Mouse (Mus musculus): ENCODE data around the gene Caps2. TPM values are rescaled to one million over a fixed set of nuclear protein-coding genes. Genes with fewer than 3 reads are reported as not detected.
"Not testable (repeated sequence)": the region's sequence is repeated elsewhere in the genome, so short reads cannot be mapped to it uniquely, and the experiment has no call there.

Caps2 gene
- total and polyA plus RNA-seq, 3 experiments = not detected

- Histone ChIP-seq H3K27ac (ENCODE audit: control insufficient read depth, low read depth, low read length) (no peak overlapping the region), H3K9ac (ENCODE audit: control insufficient read depth, low read depth, low read length, poor library complexity, severe bottlenecking) (no peak overlapping the region), H3K9me3 (replicated peaks; ENCODE audit: insufficient read depth, low read length) (no peaks in the 10 kb centered on the region), H3K4me3 (ENCODE audit: control insufficient read depth in 1 of 2, insufficient read depth in 1 of 2, low read depth in 2 of 2, low read length in 2 of 2) (no peak overlapping the region), H3K79me2 (ENCODE audit: control insufficient read depth, insufficient read depth, low read length, poor library complexity) (no peaks in the 10 kb centered on the region), H3K4me1 (ENCODE audit: control insufficient read depth in 1 of 2, insufficient read depth in 2 of 2, low read length in 2 of 2) (no peaks in the 10 kb centered on the region), H3K36me3 (ENCODE audit: control insufficient read depth in 1 of 2, insufficient read depth in 2 of 2, low read length in 2 of 2) (no peaks in the 10 kb centered on the region), H3K27me3 (ENCODE audit: control insufficient read depth in 1 of 2, insufficient read depth in 2 of 2, low read length in 2 of 2) (no peaks in the 10 kb centered on the region)
- TF ChIP-seq KAT2A (conservative IDR thresholded peaks at IDR 0.05; ENCODE audit: low read depth, low read length) = no peak
- peak; percentile 39 for TF ChIP-seq RAD21 (IDR thresholded peaks at IDR 0.05; ENCODE audit: low read depth, low read length)
- TF ChIP-seq CTCF (IDR thresholded peaks at IDR 0.05 in 2 of 3, conservative IDR thresholded peaks at IDR 0.05 in 1 of 3; ENCODE audit: control insufficient read depth in 1 of 3, insufficient read depth in 1 of 3, low read depth in 2 of 3, low read length in 3 of 3, poor library complexity in 1 of 3, severe bottlenecking in 1 of 3) = peak in 2 of 3 experiments; percentile 5 to 30; a peak in 3 of 6 replicates
- no peak for TF ChIP-seq ELF1 (IDR thresholded peaks at IDR 0.05; ENCODE audit: low read depth, low read length)
- no peak for TF ChIP-seq HCFC1 (IDR thresholded peaks at IDR 0.05; ENCODE audit: low read depth, low read length)
- no peak for TF ChIP-seq ZMIZ1 (IDR thresholded peaks at IDR 0.05; ENCODE audit: low read depth, low read length)
- TF ChIP-seq SMC3 (IDR thresholded peaks at IDR 0.05; ENCODE audit: low read depth, low read length) = 0 out of 2 replicates have a peak, but pooled peaks have one; percentile 15
- TF ChIP-seq SIN3A (IDR thresholded peaks at IDR 0.05; ENCODE audit: low read length) = no peak
- TF ChIP-seq NELFE (IDR thresholded peaks at IDR 0.05; ENCODE audit: low read depth, low read length) = no peak
- TF ChIP-seq ZC3H11A (IDR thresholded peaks at IDR 0.05; ENCODE audit: low read depth, low read length) = no peak
- TF ChIP-seq ZNF384 (IDR thresholded peaks at IDR 0.05; ENCODE audit: low read depth, low read length) = no peak
- peak; percentile 11 for DNase-seq (ENCODE audit: low read depth, low spot score)
These were observed 40.0 kb downstream of the Caps2 start for GRCm38 (mm10) chr10:112203463-112203862.

- DNase-seq (ENCODE audit: low read depth, low spot score) = no peak
- no peak overlapping the region for H3K4me3 ChIP-seq (ENCODE audit: control insufficient read depth in 1 of 2, insufficient read depth in 1 of 2, low read depth in 2 of 2, low read length in 2 of 2)
- no peaks in the 10 kb centered on the region for H3K4me1 ChIP-seq (ENCODE audit: control insufficient read depth in 1 of 2, insufficient read depth in 2 of 2, low read length in 2 of 2)
- H3K79me2 ChIP-seq (ENCODE audit: control insufficient read depth, insufficient read depth, low read length, poor library complexity) = no peaks in the 10 kb centered on the region
- TF ChIP-seq MAZ (IDR thresholded peaks at IDR 0.05; ENCODE audit: low read depth, low read length) (no peak), ZKSCAN1 (IDR thresholded peaks at IDR 0.05; ENCODE audit: low read depth, low read length) (no peak), POLR2AphosphoS5 (IDR thresholded peaks at IDR 0.05; ENCODE audit: borderline replicate concordance, low read depth, low read length) (no peak), MAX (IDR thresholded peaks at IDR 0.05; ENCODE audit: low read length) (no peak), USF1 (IDR thresholded peaks at IDR 0.05; ENCODE audit: low read depth, low read length) (no peak), ZMIZ1 (IDR thresholded peaks at IDR 0.05; ENCODE audit: low read depth, low read length) (no peak), ZNF384 (IDR thresholded peaks at IDR 0.05; ENCODE audit: low read depth, low read length) (no peak), POLR2A (IDR thresholded peaks at IDR 0.05; ENCODE audit: control insufficient read depth in 1 of 2, insufficient read depth in 1 of 2, low read depth in 1 of 2, low read length in 2 of 2, poor library complexity in 1 of 2) (no peak)
- H3K27me3 ChIP-seq (ENCODE audit: control insufficient read depth in 1 of 2, insufficient read depth in 2 of 2, low read length in 2 of 2) = no peaks in the 10 kb centered on the region
- H3K9me3 ChIP-seq (replicated peaks; ENCODE audit: insufficient read depth, low read length) = no peaks in the 10 kb centered on the region
- H3K9ac ChIP-seq (ENCODE audit: control insufficient read depth, low read depth, low read length, poor library complexity, severe bottlenecking) = no peak overlapping the region
- H3K27ac ChIP-seq (ENCODE audit: control insufficient read depth, low read depth, low read length) = no peak overlapping the region
- H3K36me3 ChIP-seq (ENCODE audit: control insufficient read depth in 1 of 2, insufficient read depth in 2 of 2, low read length in 2 of 2) = no peaks in the 10 kb centered on the region
These were observed 63.7 kb downstream of the Caps2 start for GRCm38 (mm10) chr10:112227073-112227472.

DNA sequence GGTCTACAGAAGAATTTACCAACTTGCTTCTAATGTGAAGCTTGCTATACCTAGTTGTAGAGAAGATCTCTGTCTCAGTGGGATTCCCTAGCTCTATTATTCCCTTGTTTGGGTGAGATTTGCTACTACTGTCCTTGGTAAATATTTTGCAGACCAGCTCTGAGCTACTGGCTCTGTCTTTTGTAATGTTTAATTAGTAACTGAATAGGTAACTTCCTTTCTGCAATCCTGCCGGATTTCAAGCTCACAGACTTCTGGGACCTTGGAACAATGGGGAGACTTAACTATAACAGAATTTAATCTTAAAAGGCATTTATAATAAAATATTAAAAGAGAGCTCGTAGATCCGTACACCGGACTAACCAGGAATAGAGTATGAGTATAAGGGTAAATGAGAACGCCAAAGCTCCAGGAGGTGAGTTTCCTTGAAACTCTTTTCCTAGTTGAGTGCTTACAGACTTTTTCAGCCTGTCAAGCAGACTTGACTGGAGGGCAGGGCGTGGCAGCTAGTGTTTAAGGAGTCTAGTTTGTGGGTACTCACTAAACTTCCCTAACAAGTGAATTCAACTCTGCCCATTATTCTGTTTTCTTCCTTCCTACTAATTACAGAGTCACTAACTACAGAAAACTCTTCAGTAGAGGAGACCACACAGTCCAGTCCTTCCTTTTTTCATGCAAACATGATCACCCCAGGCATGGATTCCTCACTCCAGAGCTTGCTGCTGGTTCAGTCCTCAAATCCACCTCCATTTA lies 65.8 kb downstream of the Caps2 start:
- H3K9ac ChIP-seq (ENCODE audit: control insufficient read depth, low read depth, low read length, poor library complexity, severe bottlenecking); H3K27me3 ChIP-seq (ENCODE audit: control insufficient read depth in 1 of 2, insufficient read depth in 2 of 2, low read length in 2 of 2); H3K9me3 ChIP-seq (replicated peaks; ENCODE audit: insufficient read depth, low read length); DNase-seq (ENCODE audit: low read depth, low spot score); H3K79me2 ChIP-seq (ENCODE audit: control insufficient read depth, insufficient read depth, low read length, poor library complexity); H3K4me3 ChIP-seq (ENCODE audit: control insufficient read depth in 1 of 2, insufficient read depth in 1 of 2, low read depth in 2 of 2, low read length in 2 of 2); H3K36me3 ChIP-seq (ENCODE audit: control insufficient read depth in 1 of 2, insufficient read depth in 2 of 2, low read length in 2 of 2); H3K4me1 ChIP-seq (ENCODE audit: control insufficient read depth in 1 of 2, insufficient read depth in 2 of 2, low read length in 2 of 2); H3K27ac ChIP-seq (ENCODE audit: control insufficient read depth, low read depth, low read length): not testable (repeated sequence)

- DNase-seq (ENCODE audit: low read depth, low spot score); H3K27ac ChIP-seq (ENCODE audit: control insufficient read depth, low read depth, low read length); H3K4me3 ChIP-seq (ENCODE audit: control insufficient read depth in 1 of 2, insufficient read depth in 1 of 2, low read depth in 2 of 2, low read length in 2 of 2); H3K27me3 ChIP-seq (ENCODE audit: control insufficient read depth in 1 of 2, insufficient read depth in 2 of 2, low read length in 2 of 2); H3K9me3 ChIP-seq (replicated peaks; ENCODE audit: insufficient read depth, low read length); H3K79me2 ChIP-seq (ENCODE audit: control insufficient read depth, insufficient read depth, low read length, poor library complexity); H3K36me3 ChIP-seq (ENCODE audit: control insufficient read depth in 1 of 2, insufficient read depth in 2 of 2, low read length in 2 of 2); H3K9ac ChIP-seq (ENCODE audit: control insufficient read depth, low read depth, low read length, poor library complexity, severe bottlenecking); H3K4me1 ChIP-seq (ENCODE audit: control insufficient read depth in 1 of 2, insufficient read depth in 2 of 2, low read length in 2 of 2): not testable (repeated sequence)
These were observed 69.3 kb downstream of the Caps2 start for GRCm38 (mm10) chr10:112232733-112233132.

All from MEL (cell line).